Mouse (Mus musculus) MEL (cell line): ENCODE measurements around the gene Tpst2.

Experiments used
- CTCF ChIP-seq, 3 experiments: IDR thresholded peaks in 2 of 3; conservative IDR thresholded peaks in 1 of 3; 2 replicates each; pipeline ENCODE4 v1.5.1; 2011 to 2012; ENCODE audit warnings: low read length in 3 of 3, low read depth in 2 of 3, mild to moderate bottlenecking in 2 of 3, improper control_type of control experiment in 1 of 3, inconsistent platforms in 1 of 3, mixed read lengths in 1 of 3, moderate library complexity in 1 of 3; ENCODE audit not compliant: control insufficient read depth in 1 of 3, insufficient read depth in 1 of 3, poor library complexity in 1 of 3, severe bottlenecking in 1 of 3
- MAFK ChIP-seq: IDR thresholded peaks from 2 replicates; pipeline ENCODE4 v1.6.1; 2011; ENCODE audit warnings: low read depth, mild to moderate bottlenecking, low read length, improper control_type of control experiment, borderline replicate concordance

DNA sequence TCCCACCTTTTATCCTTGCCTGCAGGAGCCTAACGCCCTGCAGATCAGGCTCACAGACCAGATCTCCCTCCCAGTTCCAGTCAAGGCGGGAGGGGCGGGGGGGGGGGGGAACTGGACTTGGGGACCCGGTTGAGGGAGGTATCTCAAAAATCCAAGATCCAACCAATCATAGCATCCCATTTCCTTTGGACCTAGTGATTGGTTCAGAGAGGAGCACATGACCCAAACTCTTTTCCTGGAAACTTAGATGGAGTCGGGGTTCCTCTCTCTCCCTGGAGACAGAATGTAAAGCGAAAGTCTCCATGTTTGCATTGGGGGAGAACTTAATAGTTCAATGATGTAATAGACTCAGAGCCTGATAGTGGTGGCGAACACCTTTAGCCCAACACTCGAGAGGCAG, 29.1 kb upstream of the Tpst2 start:
- TF ChIP-seq CTCF (IDR thresholded peaks at IDR 0.05 in 2 of 3, conservative IDR thresholded peaks at IDR 0.05 in 1 of 3; ENCODE audit: control insufficient read depth in 1 of 3, insufficient read depth in 1 of 3, low read depth in 2 of 3, low read length in 3 of 3, poor library complexity in 1 of 3, severe bottlenecking in 1 of 3), result no peak
- no peak for TF ChIP-seq MAFK
